Mouse (Mus musculus): ENCODE data around the gene Gm14434.
"Not testable (repeated sequence)": the region's sequence is repeated elsewhere in the genome, so short reads cannot be mapped to it uniquely, and the experiment has no call there.

Gene Gm14434

GRCm38 (mm10) chr2:176486683-176487082, at the start of gene Gm14434:
Gm14434 (minus strand) TSS chr2:176486783.
- in situ Hi-C loops (cut with MboI; ENCODE audit: low sequenced_read_pairs) = not testable (repeated sequence)

DNA sequence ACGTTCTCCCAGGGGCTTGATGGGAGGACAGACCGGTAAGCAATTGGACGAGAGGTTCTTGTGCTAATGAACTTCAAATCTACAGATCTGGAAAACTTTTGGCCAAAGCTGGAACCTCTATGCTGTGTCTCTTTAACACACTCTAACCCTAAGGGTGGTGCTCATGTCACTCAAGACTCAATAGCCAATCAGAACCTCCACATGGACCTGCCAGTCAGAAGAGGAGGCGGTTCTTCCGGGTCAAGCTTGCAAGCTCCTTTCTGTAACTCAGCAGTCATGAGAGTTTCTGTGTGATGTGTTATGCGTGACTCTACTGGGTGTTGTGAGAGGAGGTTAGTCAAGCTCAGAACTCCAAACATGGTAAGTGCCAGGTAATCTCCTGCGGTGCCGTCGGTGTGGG, 34.2 kb upstream of the Gm14434 start, which contains the start of gene Zfp967:
Gene Zfp967 (plus strand): TSS at position 301 of the 400 bp plus-strand sequence.
- in situ Hi-C loops (cut with MboI; ENCODE audit: low sequenced_read_pairs) = not testable (repeated sequence)

- in situ Hi-C loops (cut with MboI; ENCODE audit: low sequenced_read_pairs) = not testable (repeated sequence)
Observed at GRCm38 (mm10) chr2:176423294-176423693, 63.3 kb downstream of the Gm14434 start, which contains the start of gene Gm14435. Gm14435 (plus strand) TSS chr2:176423594.
